Mouse (Mus musculus): ENCODE data around the gene Trabd2b. TPM values are rescaled to one million over a fixed set of nuclear protein-coding genes. Genes with fewer than 3 reads are reported as not detected.

Gene Trabd2b
- total RNA-seq, 2 experiments from 2014 or later: 19.0 to 19.9 TPM

DNA sequence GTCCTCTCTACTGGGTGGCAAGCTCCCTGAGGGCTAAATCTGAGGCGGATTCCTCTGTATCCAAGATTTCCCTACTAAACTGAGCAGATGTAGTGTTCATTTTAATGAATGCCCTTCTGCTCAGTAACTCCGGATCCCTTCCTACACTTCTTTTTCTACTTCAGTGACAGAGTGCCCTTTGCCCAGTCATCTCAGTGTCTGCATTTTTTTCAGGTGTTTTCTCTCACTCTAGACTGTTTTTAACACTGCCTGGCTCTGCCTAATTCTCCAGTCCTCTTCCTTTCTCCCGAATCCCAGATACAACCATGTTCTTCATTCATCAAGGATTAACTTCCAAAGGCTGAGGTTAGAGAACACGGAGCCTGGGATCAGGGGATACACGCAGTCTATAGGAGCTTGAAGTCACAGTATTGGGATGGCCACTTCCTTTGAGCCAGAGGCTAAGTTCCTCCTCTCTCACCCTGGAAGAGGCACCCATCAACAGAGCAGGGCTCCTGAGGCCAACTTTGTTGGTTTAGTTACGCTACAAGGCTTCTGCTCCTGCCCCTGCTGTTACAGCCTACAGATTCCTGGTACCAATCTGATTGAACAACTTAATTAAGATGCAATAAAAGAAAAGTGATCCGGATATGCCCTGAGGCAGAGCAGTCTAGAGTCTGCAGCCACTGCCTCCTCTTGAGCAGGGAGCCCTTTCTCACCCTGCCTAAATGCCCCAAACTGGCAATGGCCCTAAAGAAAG is 4.4 kb upstream of the Trabd2b start:
- DNase-seq: no peak

DNA sequence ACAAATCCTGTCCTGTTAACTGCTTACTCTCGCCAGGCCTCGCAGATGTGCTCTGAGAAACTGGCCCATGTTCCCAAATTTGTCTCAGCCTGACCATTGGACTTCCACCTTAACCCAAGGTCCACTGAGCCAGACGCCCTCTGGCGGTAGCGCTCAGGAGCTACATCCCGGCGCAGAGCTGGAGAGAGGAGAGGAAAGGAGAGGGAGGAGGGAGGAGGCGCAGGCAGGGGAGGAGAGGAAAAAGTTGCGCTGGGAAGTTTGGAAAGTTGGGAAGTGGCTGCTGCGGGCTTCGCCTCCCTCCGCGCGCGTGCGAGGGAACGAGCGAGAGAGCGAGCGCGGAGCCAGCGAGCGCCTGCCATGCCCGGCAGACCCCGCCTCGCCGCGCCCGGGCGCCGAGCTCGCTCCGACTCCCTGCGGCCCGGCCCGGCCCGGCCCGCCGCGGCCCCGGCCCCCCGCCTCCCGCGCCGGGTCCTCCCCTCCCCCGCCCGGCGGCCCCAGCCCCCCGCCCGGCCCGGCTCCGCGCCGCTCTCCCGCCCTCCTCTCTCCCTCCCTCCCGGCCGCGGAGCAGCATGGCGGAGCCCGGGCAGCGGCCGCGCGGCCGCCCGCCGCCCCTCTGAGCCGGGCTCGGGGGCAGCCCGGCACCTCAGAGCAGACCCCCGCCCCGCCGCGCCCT is 706 bp upstream of the Trabd2b start:
- DNase-seq: peak; percentile 96

DNA sequence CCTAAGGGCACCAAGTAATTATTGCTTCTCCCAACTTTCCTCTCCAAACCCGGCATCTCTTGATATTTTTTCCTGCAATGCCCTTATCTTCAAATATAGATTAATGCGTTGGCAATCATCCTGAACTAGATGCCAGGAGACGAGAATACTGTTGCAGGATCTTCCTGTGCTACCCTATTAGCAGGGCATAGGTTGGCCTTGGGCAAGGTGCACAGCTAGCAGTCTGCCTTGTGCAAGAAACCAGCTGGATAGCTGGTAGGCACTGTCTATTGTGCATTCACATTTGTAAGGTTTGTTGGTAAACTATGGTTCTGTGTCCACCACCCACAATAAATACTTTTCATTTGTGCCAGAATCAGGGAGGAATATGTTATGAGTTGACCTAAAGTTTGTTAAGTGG is 992 bp downstream of the Trabd2b start:
- no peak for DNase-seq

DNA sequence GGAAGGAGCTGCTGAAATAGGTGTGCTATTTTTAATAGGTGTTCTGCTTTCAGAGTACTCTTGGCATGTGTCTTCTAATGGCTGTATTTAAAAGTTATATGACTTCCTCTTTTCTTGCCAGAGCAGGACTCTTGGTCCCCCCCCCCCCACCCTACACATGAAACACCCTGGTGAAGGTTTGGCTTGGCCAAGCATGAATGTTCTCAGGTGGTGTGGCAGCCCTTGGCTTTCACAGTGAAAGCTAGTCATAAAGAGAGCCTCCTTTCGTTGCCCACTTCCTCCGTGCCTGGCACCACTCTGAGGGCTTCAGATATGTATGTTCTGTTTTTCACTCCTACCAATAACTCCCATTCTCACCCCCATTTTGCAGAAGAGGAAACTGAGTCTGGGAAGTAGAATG is 1.8 kb downstream of the Trabd2b start:
- DNase-seq: no peak

DNA sequence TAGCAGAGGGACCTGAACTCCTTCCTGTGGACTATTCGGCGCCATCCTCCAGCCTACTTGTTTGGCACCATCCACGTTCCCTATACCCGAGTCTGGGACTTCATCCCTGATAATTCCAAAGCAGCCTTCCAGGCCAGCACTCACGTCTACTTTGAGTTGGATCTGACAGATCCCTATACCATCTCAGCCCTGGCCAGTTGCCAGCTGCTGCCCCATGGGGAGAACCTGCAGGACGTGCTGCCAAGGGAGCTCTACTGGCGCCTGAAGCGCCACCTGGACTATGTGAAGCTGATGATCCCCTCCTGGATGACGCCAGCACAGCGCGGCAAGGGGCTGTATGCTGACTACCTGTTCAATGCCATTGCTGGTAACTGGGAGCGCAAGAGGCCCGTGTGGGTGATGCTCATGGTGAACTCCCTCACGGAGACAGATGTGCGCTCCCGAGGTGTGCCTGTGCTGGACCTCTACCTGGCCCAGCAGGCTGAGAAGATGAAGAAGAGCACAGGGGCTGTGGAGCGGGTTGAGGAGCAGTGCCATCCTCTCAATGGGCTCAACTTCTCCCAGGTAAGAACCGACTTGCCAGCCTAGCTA is 2.5 kb downstream of the Trabd2b start:
- peak; percentile 27 for DNase-seq

- DNase-seq: no peak
These were observed 3.0 kb downstream of the Trabd2b start for GRCm38 (mm10) chr4:114409511-114409910.

GRCm38 (mm10) chr4:114410026-114410425 is 3.5 kb downstream of the Trabd2b start:
- no peak for DNase-seq

DNA sequence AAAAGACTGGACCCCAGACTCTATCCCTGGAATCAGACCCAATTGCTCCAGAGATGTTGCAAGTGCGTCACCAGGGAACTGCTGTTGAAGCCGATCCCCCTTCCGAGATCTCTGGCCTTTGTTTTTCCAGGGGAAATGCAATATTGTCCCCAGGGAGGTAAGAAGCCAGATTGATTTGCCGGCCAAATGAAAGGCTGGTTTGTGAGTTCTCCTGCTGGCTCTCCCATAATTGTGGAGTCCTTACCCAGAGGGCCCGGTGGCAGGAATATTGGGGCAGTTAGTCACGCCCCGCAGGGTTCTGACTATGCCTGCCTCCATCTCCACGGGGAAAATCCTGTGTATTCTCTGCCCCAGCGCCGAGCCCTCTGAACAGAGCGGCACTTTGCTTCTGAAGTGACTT is 3.9 kb downstream of the Trabd2b start:
- DNase-seq: no peak

GRCm38 (mm10) chr4:114410958-114411661 is 4.6 kb downstream of the Trabd2b start:
- no peak for DNase-seq

- DNase-seq: no peak
These were observed 5.4 kb downstream of the Trabd2b start for GRCm38 (mm10) chr4:114411846-114412390.

- DNase-seq: peak; percentile 54
These were observed 9.6 kb downstream of the Trabd2b start for GRCm38 (mm10) chr4:114415925-114416645.

DNA sequence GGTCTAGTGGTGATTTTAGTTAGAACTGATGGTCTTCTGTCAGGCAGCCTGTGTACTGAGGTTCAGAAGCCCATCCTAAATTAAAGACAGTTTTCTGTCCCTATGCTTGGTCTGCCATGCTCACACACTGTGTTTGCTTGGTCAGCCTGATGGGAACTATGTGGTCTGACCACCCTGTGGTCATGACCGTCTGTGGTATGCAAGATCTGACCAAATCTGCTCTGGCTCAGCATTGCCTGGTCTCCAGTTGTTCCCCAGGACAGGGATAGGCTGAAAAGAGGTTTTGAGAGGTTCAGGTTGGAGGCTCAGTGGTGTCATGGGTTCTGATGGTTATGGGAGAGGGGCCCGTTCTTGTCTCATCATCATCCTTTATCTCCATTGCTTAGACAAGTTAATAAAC is 13.6 kb downstream of the Trabd2b start:
- DNase-seq: no peak

DNA sequence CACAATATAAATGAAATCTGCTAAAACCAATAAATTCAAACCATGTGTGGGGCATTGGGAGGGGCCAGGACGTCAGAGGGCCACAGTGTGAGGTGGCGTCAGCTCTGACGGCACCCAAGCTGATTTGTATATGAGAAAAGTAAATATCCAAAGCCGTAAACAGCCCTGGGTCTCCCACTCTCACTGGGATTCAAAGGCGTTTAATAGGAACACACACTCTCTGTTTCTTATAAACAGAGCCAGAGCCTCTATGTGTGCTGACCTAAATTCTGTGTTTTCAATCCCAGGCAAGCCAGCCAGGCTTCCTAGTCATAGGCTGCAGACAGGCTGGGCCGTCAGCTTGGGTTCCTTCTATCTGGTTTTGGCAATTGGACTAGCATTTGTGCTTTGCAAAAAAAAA is 16.6 kb downstream of the Trabd2b start:
- DNase-seq: no peak

DNA sequence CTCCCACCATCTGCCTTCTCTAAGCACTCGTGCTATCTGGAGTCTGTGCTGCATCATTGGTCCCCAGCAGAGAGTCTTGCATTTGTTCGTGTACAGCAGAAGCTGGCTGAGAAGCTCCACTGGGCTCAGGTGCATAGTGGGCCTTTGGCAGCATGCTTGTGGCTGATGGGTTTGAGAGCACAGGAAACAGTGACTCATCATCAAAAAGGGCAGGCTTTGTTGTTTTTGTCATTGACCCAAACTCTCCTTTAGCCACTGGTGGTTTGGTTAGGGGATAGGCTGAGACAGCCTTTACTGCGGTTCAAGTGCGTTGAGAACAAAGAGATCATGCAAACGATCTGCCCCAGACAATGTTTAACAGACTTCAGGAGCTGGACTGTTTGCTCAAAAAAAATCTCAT is 19.3 kb downstream of the Trabd2b start:
- no peak for DNase-seq

GRCm38 (mm10) chr4:114432742-114433141 is 26.2 kb downstream of the Trabd2b start:
- DNase-seq: no peak

- DNase-seq: no peak
These were observed 26.9 kb downstream of the Trabd2b start for GRCm38 (mm10) chr4:114433440-114433839.

DNA sequence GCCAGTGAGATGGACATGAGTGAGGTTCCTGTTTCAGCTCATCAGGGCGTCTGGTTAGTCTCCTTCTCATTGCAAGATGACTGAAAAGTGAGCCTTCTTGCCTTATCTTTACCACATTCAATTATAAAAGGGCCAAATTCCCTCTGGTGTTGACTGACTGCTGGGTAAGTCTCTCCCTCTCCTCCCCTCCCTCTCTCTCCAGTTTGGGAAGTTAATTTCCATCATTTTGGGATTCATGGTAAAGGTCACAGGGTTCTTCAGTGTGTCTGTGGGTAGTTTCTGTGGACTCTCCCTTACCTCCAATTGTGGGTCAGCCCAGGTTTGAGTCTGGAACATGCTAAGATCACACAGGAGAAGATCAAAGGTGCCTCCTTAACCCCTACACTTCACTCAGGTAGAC is 28.2 kb downstream of the Trabd2b start:
- DNase-seq: no peak

DNA sequence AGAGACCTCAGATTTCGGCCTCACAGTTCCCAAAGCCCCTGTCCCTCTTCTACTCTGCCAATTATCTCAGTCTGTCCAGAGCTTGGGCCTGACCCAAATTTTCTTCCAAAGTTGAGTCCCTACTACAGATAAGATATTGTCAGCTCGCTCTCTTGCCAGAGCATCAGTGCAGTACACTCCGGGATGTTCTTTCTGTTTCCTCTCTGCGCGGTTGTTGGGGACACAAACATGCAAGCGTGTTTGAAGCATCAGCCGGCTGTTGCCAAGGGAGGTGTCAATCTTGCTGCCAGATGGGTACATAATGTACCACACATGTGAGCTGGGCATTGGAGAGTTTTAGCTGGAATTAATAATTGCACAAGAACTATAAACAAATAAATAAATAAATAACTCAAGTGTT is 28.9 kb downstream of the Trabd2b start:
- DNase-seq: peak; percentile 24

DNA sequence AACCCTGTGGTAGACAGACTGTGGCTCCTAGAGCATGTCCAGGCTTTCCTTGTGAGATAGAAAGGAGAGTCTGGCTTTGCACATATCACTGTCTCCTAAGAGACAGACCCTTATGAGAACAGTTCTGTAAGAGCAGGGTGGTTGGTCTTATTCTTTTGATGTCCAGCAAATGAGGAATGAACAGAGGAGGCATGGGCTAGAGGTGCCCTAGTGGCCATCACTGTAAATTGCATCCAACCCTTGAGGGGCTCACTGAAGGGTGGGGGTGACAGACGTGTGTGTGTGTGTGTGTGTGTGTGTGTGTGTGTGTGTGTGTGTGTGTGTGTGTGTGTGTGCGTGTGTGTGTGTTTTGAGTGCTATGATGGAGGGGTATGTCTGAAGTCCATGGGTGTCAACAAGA is 32.2 kb downstream of the Trabd2b start:
- no peak for DNase-seq

GRCm38 (mm10) chr4:114442186-114442585 is 35.7 kb downstream of the Trabd2b start:
- DNase-seq: peak; percentile 29

GRCm38 (mm10) chr4:114442661-114443060 is 36.1 kb downstream of the Trabd2b start:
- DNase-seq: no peak

GRCm38 (mm10) chr4:114448393-114449052 is 42.0 kb downstream of the Trabd2b start:
- no peak for DNase-seq
